In the genomic region with DNA sequence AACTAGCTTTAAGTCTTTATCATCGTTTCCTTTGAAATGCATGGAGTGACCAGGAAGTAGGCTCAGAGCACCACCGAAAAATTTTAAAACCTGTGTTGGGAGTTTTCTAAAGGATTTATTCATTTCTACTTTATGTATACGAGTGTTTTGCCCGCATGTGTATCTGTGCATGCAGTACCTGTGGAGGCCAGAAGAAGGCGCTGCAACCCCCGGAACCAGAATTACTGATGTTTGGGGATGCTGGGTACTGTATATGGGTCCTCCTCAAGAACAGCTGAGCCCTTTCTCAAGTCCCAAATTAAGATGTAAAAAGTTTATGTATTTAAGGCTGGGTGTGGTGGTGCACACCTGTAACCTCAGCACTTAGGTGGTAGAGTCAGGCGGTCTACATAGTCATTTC, we compare ENCODE assay signal across 12 mouse cellular contexts.
A peak's percentile ranks its signal among the peaks of the same experiment; 100 is the strongest.
DNase-seq lines count a peak whose midpoint lies in the region; ATAC-seq and TF ChIP-seq lines count a peak whose summit lies in the region.
"Had no signal": no experiment of that assay in that cellular context is flagged by ENCODE, and none has a peak within 500 bp of the region (broad histone marks: within the 10 kb centered on the region; RNA-seq: fewer than 3 reads in every experiment).

No protein-coding gene starts in this region.

- no peaks in the 10 kb centered on the region for H3K27me3 ChIP-seq in heart, adult 2 months (ENCODE audit: control insufficient read depth, insufficient read depth, low read length)
- no peaks in the 10 kb centered on the region for H3K27me3 ChIP-seq in heart, embryonic 11.5 days (ENCODE audit: control insufficient read depth, insufficient read depth, low read length)
- H3K27me3 ChIP-seq in ES-Bruce4 (ENCODE audit: control insufficient read depth, insufficient read depth, low read length, poor library complexity, severe bottlenecking): no peaks in the 10 kb centered on the region
- H3K27me3 ChIP-seq in hindbrain, postnatal 0 days (ENCODE audit: insufficient read depth, low read length): no peaks in the 10 kb centered on the region
- H3K27me3 ChIP-seq: limb, embryonic 15.5 days; neural tube, embryonic 12.5 days had no signal

- H3K27ac ChIP-seq in heart, adult 2 months: no peak overlapping the region
- no peak overlapping the region for H3K27ac ChIP-seq in heart, embryonic 11.5 days (ENCODE audit: low read depth, low read length)
- H3K27ac ChIP-seq in left cerebral cortex, adult 2 months: no peak overlapping the region
- no peak overlapping the region for H3K27ac ChIP-seq in ES-Bruce4 (ENCODE audit: insufficient read depth, low read length)
- peak overlapping the region; percentile 96; the same call in 1 of the 2 replicates for H3K27ac ChIP-seq in hindbrain, postnatal 0 days
- H3K27ac ChIP-seq: heart, embryonic 10.5 days; limb, embryonic 15.5 days; neural tube, embryonic 12.5 days had no signal

- no peak for TF ChIP-seq EP300 in heart, adult 2 months (IDR thresholded peaks at IDR 0.05; ENCODE audit: insufficient read depth, low read depth, low read length)
- TF ChIP-seq EP300 in ES-Bruce4 (IDR thresholded peaks at IDR 0.05; ENCODE audit: insufficient read depth, low read depth, low read length): no peak

- WGBS in heart, adult 2 months: 79% methylated on average over 7 of the region's 7 CpGs
- WGBS in heart, embryonic 11.5 days (ENCODE audit: insufficient replicate concordance): 78% methylated on average over 7 of the region's 7 CpGs
- 87% methylated on average over 7 of the region's 7 CpGs for WGBS in hindbrain, postnatal 0 days

- peaks cover 1% of the 10 kb centered on the region; the same call in 1 of the 2 replicates for H3K4me1 ChIP-seq in heart, adult 2 months (ENCODE audit: control insufficient read depth, insufficient read depth, low read length)
- H3K4me1 ChIP-seq in heart, embryonic 11.5 days (ENCODE audit: control insufficient read depth, insufficient read depth, low read length): peaks cover 19% of the 10 kb centered on the region
- H3K4me1 ChIP-seq in ES-Bruce4 (ENCODE audit: control insufficient read depth, insufficient read depth, low read length): peaks cover 2% of the 10 kb centered on the region
- H3K4me1 ChIP-seq in hindbrain, postnatal 0 days (ENCODE audit: insufficient read depth, low read length): peaks cover 5% of the 10 kb centered on the region; the same call in 1 of the 2 replicates

- ATAC-seq in heart, embryonic 11.5 days (replicated peaks; ENCODE audit: insufficient number of reproducible peaks, low FRiP score, low TSS enrichment): no peak
- no peak for ATAC-seq in hindbrain, postnatal 0 days
- no peak for ATAC-seq in megakaryocyte progenitor cell, adult 5-6 weeks (replicated peaks; ENCODE audit: poor library complexity)

- no peak overlapping the region for H3K4me2 ChIP-seq in heart, embryonic 11.5 days
- 0 out of 2 replicates have a peak overlapping the region, but pooled peaks have one; percentile 67 for H3K4me2 ChIP-seq in hindbrain, postnatal 0 days (ENCODE audit: low read depth, low read length)
- H3K4me2 ChIP-seq: limb, embryonic 15.5 days had no signal

- no peak overlapping the region for H3K4me3 ChIP-seq in heart, adult 2 months
- no peak overlapping the region for H3K4me3 ChIP-seq in heart, embryonic 11.5 days (ENCODE audit: low read depth, low read length)
- H3K4me3 ChIP-seq in left cerebral cortex, adult 2 months: no peak overlapping the region
- no peak overlapping the region for H3K4me3 ChIP-seq in ES-Bruce4 (ENCODE audit: low read depth, low read length)
- no peak overlapping the region for H3K4me3 ChIP-seq in hindbrain, postnatal 0 days (ENCODE audit: low read length)
- H3K4me3 ChIP-seq: neural tube, embryonic 12.5 days had no signal

- no peak overlapping the region for H3K9ac ChIP-seq in heart, adult 2 months (ENCODE audit: low read depth, low read length)
- H3K9ac ChIP-seq in heart, embryonic 11.5 days (ENCODE audit: low read depth, low read length): no peak overlapping the region
- H3K9ac ChIP-seq in ES-Bruce4 (ENCODE audit: low read depth, poor library complexity, severe bottlenecking): no peak overlapping the region
- no peak overlapping the region for H3K9ac ChIP-seq in hindbrain, postnatal 0 days (replicated peaks; ENCODE audit: low read length)
- H3K9ac ChIP-seq: limb, embryonic 15.5 days; neural tube, embryonic 12.5 days had no signal

- no peak for TF ChIP-seq POLR2A in heart, adult 2 months (IDR thresholded peaks at IDR 0.05; ENCODE audit: insufficient read depth, low read depth, low read length)
- no peak for TF ChIP-seq POLR2A in ES-Bruce4 (IDR thresholded peaks at IDR 0.05; ENCODE audit: insufficient read depth, low read length)

- peak; percentile 70 for TF ChIP-seq CTCF in heart, adult 2 months (IDR thresholded peaks at IDR 0.05)
- TF ChIP-seq CTCF in left cerebral cortex, adult 2 months (IDR thresholded peaks at IDR 0.05): peak; percentile 61
- peak; percentile 47 for TF ChIP-seq CTCF in ES-Bruce4 (IDR thresholded peaks at IDR 0.05; ENCODE audit: low read depth, low read length)
- TF ChIP-seq CTCF in hindbrain, postnatal 0 days (IDR thresholded peaks at IDR 0.05; ENCODE audit: low read depth): peak; percentile 56

- intact Hi-C loops in heart, adult 2 months (cut with DNase I): loop anchor here (5.0 kb wide), 1 partner anchor 110 kb away; no protein-coding TSS in a partner anchor
- intact Hi-C loops in left cerebral cortex, adult 2 months (cut with DNase I): no loop called here

- H3K36me3 ChIP-seq in heart, adult 2 months (ENCODE audit: control insufficient read depth, insufficient read depth, low read length): no peaks in the 10 kb centered on the region
- no peaks in the 10 kb centered on the region for H3K36me3 ChIP-seq in heart, embryonic 11.5 days (ENCODE audit: control insufficient read depth, insufficient read depth, low read length)
- H3K36me3 ChIP-seq in ES-Bruce4 (ENCODE audit: control insufficient read depth, insufficient read depth, low read length, poor library complexity, severe bottlenecking): no peaks in the 10 kb centered on the region
- H3K36me3 ChIP-seq in hindbrain, postnatal 0 days (ENCODE audit: insufficient read depth, low read length): no peaks in the 10 kb centered on the region
- H3K36me3 ChIP-seq: heart, embryonic 10.5 days; limb, embryonic 15.5 days; neural tube, embryonic 12.5 days had no signal

- DNase-seq in heart, adult 2 months: no peak
- no peak for DNase-seq in left cerebral cortex, adult 2 months (ENCODE audit: extremely low spot score in 1 of 2, low spot score in 2 of 2)
- DNase-seq in left cerebral cortex, adult 18-20 months (ENCODE audit: low spot score in 2 of 2): no peak
- DNase-seq in hindbrain, postnatal 0 days (ENCODE audit: low spot score): no peak
- no peak for DNase-seq in layer of hippocampus, adult 9-10 months (ENCODE audit: low spot score)
- DNase-seq: kidney, adult 9 months had no signal

- H3K79me2 ChIP-seq in heart, adult 2 months (replicated peaks; ENCODE audit: control insufficient read depth, insufficient read depth, low read length): no peaks in the 10 kb centered on the region

- H3K9me3 ChIP-seq in heart, embryonic 11.5 days (replicated peaks; ENCODE audit: control insufficient read depth, low read length): no peaks in the 10 kb centered on the region
- H3K9me3 ChIP-seq in ES-Bruce4 (replicated peaks; ENCODE audit: control insufficient read depth, insufficient read depth, low read length, poor library complexity, severe bottlenecking): no peaks in the 10 kb centered on the region
- H3K9me3 ChIP-seq in hindbrain, postnatal 0 days (ENCODE audit: low read length): no peaks in the 10 kb centered on the region
- H3K9me3 ChIP-seq: heart, embryonic 10.5 days; limb, embryonic 15.5 days; neural tube, embryonic 12.5 days had no signal
